In the genomic region with DNA sequence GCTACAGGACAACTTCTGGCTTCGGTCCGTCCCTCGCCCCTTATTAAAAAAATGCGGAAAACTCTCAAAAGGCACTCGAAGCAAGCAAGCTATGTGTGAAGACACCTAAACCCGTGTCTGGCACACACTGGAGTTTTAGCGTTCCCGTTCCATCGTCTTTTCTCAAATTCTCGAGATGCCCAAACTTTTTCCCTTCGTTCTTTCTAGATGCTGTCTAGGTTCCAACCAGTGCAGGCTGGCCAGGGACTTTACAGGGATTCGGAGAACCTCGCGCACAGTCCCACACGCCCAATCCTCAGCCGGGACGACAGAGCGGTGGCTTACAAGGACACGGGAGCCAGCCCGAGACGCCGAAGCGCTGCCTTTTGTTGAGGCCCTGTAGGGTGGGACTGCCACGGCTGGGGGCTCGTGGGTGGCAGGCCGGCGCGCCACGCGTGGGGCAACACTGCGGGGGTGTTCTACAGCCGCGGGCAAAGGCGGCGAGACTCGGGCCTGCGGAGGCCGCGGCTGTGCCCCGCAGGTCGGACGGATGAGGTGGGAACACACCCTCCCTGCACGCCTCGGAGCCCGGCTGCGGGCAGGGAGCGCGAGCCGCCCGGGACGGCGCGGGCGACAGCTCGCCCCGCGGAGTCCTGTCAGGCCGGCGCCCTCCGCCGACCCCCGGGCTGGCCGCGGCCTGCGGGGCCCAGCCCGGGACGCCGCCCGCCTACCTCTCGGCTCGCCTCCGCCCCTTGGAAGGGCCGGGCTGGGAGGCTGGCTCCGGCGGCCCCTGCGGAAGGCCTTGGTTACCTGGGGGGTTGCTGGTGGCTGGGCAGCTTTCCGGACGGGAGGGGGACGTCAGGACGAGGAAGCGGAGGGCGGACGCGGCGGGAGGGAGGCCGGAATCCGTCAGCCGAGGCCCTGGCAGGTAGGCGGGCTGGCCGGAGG, we compare ENCODE assay signal across 8 mouse cellular contexts. TPM values are rescaled to one million over a fixed set of nuclear protein-coding genes. Genes with fewer than 3 reads are reported as not detected.
DNase-seq lines count a peak whose midpoint lies in the region; ATAC-seq and TF ChIP-seq lines count a peak whose summit lies in the region.

No protein-coding gene starts in this region.

- ATAC-seq in CD4-positive, CD25-positive, alpha-beta regulatory T cell, adult 4 months, result peak; percentile 57
- peak; percentile 85 for ATAC-seq in embryonic facial prominence, embryonic 13.5 days (ENCODE audit: insufficient number of reproducible peaks, insufficient read depth, low FRiP score, low TSS enrichment, low read depth)
- ATAC-seq in heart, embryonic 13.5 days (ENCODE audit: extremely low read depth, insufficient number of reproducible peaks, low FRiP score, low TSS enrichment), result peak; percentile 72
- peak; percentile 80 for ATAC-seq in kidney, postnatal 0 days (replicated peaks; ENCODE audit: low FRiP score, low read depth)
- peak; percentile 72 for ATAC-seq in liver, postnatal 0 days
- ATAC-seq in neural tube, embryonic 15.5 days (ENCODE audit: low FRiP score), result peak; percentile 72

- 0 out of 2 replicates have a peak, but pooled peaks cover 3% of the 10 kb centered on the region for H3K36me3 ChIP-seq in embryonic facial prominence, embryonic 13.5 days
- H3K36me3 ChIP-seq in heart, embryonic 13.5 days, result peaks cover under 1% of the 10 kb centered on the region; the same call in 1 of the 2 replicates
- H3K36me3 ChIP-seq in kidney, postnatal 0 days (ENCODE audit: insufficient read depth, low read length), result no peaks in the 10 kb centered on the region
- H3K36me3 ChIP-seq in liver, postnatal 0 days (replicated peaks; ENCODE audit: insufficient read depth, low read length), result peaks cover 11% of the 10 kb centered on the region; the same call in 1 of the 2 replicates
- H3K36me3 ChIP-seq in neural tube, embryonic 15.5 days, result no peaks in the 10 kb centered on the region

- no peak for TF ChIP-seq CTCF in kidney, postnatal 0 days (IDR thresholded peaks at IDR 0.05; ENCODE audit: low read depth)
- no peak for TF ChIP-seq CTCF in liver, postnatal 0 days (IDR thresholded peaks at IDR 0.05; ENCODE audit: low read depth)

- peak overlapping the region; percentile 100 for H3K9ac ChIP-seq in embryonic facial prominence, embryonic 13.5 days
- peak overlapping the region; percentile 100 for H3K9ac ChIP-seq in heart, embryonic 13.5 days
- peak overlapping the region; percentile 91 for H3K9ac ChIP-seq in kidney, postnatal 0 days (ENCODE audit: low read depth, low read length)
- peak overlapping the region; percentile 95 for H3K9ac ChIP-seq in liver, postnatal 0 days (replicated peaks)
- H3K9ac ChIP-seq in neural tube, embryonic 15.5 days (replicated peaks), result peak overlapping the region; percentile 98

- under 1% methylated on average over 75 of the region's 90 CpGs for WGBS in embryonic facial prominence, embryonic 13.5 days
- WGBS in heart, embryonic 13.5 days, result under 1% methylated on average over 89 of the region's 90 CpGs
- under 1% methylated on average over 70 of the region's 90 CpGs for WGBS in kidney, postnatal 0 days
- WGBS in liver, postnatal 0 days (ENCODE audit: insufficient replicate concordance), result under 1% methylated on average over 58 of the region's 90 CpGs
- under 1% methylated on average over 83 of the region's 90 CpGs for WGBS in neural tube, embryonic 15.5 days

- H3K27ac ChIP-seq in embryonic facial prominence, embryonic 13.5 days, result peak overlapping the region; percentile 99
- H3K27ac ChIP-seq in heart, embryonic 13.5 days (replicated peaks), result peak overlapping the region; percentile 99
- H3K27ac ChIP-seq in kidney, postnatal 0 days, result peak overlapping the region; percentile 97
- H3K27ac ChIP-seq in liver, postnatal 0 days (ENCODE audit: low read depth), result peak overlapping the region; percentile 97
- H3K27ac ChIP-seq in neural tube, embryonic 15.5 days (replicated peaks), result peak overlapping the region; percentile 98

- no peaks in the 10 kb centered on the region for H3K9me3 ChIP-seq in embryonic facial prominence, embryonic 13.5 days
- H3K9me3 ChIP-seq in heart, embryonic 13.5 days, result no peaks in the 10 kb centered on the region
- H3K9me3 ChIP-seq in kidney, postnatal 0 days (replicated peaks; ENCODE audit: low read length), result no peaks in the 10 kb centered on the region
- H3K9me3 ChIP-seq in liver, postnatal 0 days (ENCODE audit: low read length), result no peaks in the 10 kb centered on the region
- no peaks in the 10 kb centered on the region for H3K9me3 ChIP-seq in neural tube, embryonic 15.5 days (replicated peaks)

- H3K4me3 ChIP-seq in embryonic facial prominence, embryonic 13.5 days, result peak overlapping the region; percentile 100
- peak overlapping the region; percentile 100 for H3K4me3 ChIP-seq in heart, embryonic 13.5 days
- peak overlapping the region; percentile 98 for H3K4me3 ChIP-seq in kidney, postnatal 0 days (replicated peaks; ENCODE audit: low read depth, low read length)
- peak overlapping the region; percentile 84 for H3K4me3 ChIP-seq in liver, postnatal 0 days (ENCODE audit: low read depth, low read length)
- H3K4me3 ChIP-seq in neural tube, embryonic 15.5 days (replicated peaks), result peak overlapping the region; percentile 99

- no peaks in the 10 kb centered on the region for H3K27me3 ChIP-seq in embryonic facial prominence, embryonic 13.5 days
- no peaks in the 10 kb centered on the region for H3K27me3 ChIP-seq in heart, embryonic 13.5 days (replicated peaks)
- H3K27me3 ChIP-seq in kidney, postnatal 0 days (ENCODE audit: insufficient read depth, low read length), result no peaks in the 10 kb centered on the region
- no peaks in the 10 kb centered on the region for H3K27me3 ChIP-seq in liver, postnatal 0 days (ENCODE audit: insufficient read depth, low read length)
- no peaks in the 10 kb centered on the region for H3K27me3 ChIP-seq in neural tube, embryonic 15.5 days (replicated peaks)

- DNase-seq in adrenal gland, adult 8-10 months, result peak; percentile 53
- peak; percentile 46 for DNase-seq in kidney, postnatal 0 days (ENCODE audit: low spot score)
- peak; percentile 61 for DNase-seq in liver, postnatal 0 days
- peak; percentile 54 for DNase-seq in thymus, postnatal 25 days

- H3K4me1 ChIP-seq in embryonic facial prominence, embryonic 13.5 days, result peaks cover 14% of the 10 kb centered on the region
- H3K4me1 ChIP-seq in heart, embryonic 13.5 days, result peaks cover 38% of the 10 kb centered on the region
- peaks cover 5% of the 10 kb centered on the region; the same call in 1 of the 2 replicates for H3K4me1 ChIP-seq in kidney, postnatal 0 days (replicated peaks; ENCODE audit: insufficient read depth, low read length)
- H3K4me1 ChIP-seq in liver, postnatal 0 days (ENCODE audit: insufficient read depth), result peaks cover 8% of the 10 kb centered on the region; the same call in 1 of the 2 replicates
- peaks cover 28% of the 10 kb centered on the region for H3K4me1 ChIP-seq in neural tube, embryonic 15.5 days

- TF ChIP-seq EP300 in liver, postnatal 0 days (IDR thresholded peaks at IDR 0.05; ENCODE audit: low read depth), result no peak

- H3K4me2 ChIP-seq in embryonic facial prominence, embryonic 13.5 days, result peak overlapping the region; percentile 89
- H3K4me2 ChIP-seq in heart, embryonic 13.5 days, result peak overlapping the region; percentile 76
- H3K4me2 ChIP-seq in kidney, postnatal 0 days (ENCODE audit: low read length), result peak overlapping the region; percentile 76
- peak overlapping the region; percentile 85 for H3K4me2 ChIP-seq in liver, postnatal 0 days (ENCODE audit: low read depth, low read length)
- peak overlapping the region; percentile 80 for H3K4me2 ChIP-seq in neural tube, embryonic 15.5 days

RNA-seq across cellular contexts. Expression of gene Rab14, which starts 0.7 kb away (rescaled TPM):
- 100 to 1,000 TPM in 1 of 2 experiments, 10 to 100 TPM in 1; 86.1 to 124 TPM for polyA plus RNA-seq in CD4-positive, CD25-positive, alpha-beta regulatory T cell, adult 4 months (2017; shearing (Covaris generic))
- 100 to 1,000 TPM; 212 to 225 (median 218) TPM for total RNA-seq in adrenal gland, adult 8-10 months (2022)
- polyA plus RNA-seq in embryonic facial prominence, embryonic 13.5 days (2015; fragmentation: Nextera tagmentation; extraction: Ambion mirVana), result 354 and 366 TPM in 2 replicates
- polyA plus RNA-seq in heart, embryonic 13.5 days (2015; fragmentation: Nextera tagmentation; extraction: Ambion mirVana), result 228 and 262 TPM in 2 replicates
- 429 and 454 TPM in 2 replicates for polyA plus RNA-seq in kidney, postnatal 0 days (2015; fragmentation: Nextera tagmentation; extraction: Ambion mirVana)
- polyA plus RNA-seq in liver, postnatal 0 days (2015; fragmentation: Nextera tagmentation; extraction: Ambion mirVana), result 208 and 217 TPM in 2 replicates
- polyA plus RNA-seq in neural tube, embryonic 15.5 days (2015; fragmentation: Nextera tagmentation; extraction: Ambion mirVana), result 421 and 449 TPM in 2 replicates

RNA-seq across cellular contexts. Expression of gene Gsn, which starts 55.9 kb away (rescaled TPM):
- polyA plus RNA-seq in CD4-positive, CD25-positive, alpha-beta regulatory T cell, adult 4 months (2017; shearing (Covaris generic)), result 10 to 100 TPM; 27.3 to 33.1 TPM
- total RNA-seq in adrenal gland, adult 8-10 months (2022), result 100 to 1,000 TPM; 331 to 556 (median 419) TPM
- polyA plus RNA-seq in embryonic facial prominence, embryonic 13.5 days (2015; fragmentation: Nextera tagmentation; extraction: Ambion mirVana), result 176 and 188 TPM in 2 replicates
- polyA plus RNA-seq in heart, embryonic 13.5 days (2015; fragmentation: Nextera tagmentation; extraction: Ambion mirVana), result 205 and 215 TPM in 2 replicates
- 158 and 159 TPM in 2 replicates for polyA plus RNA-seq in kidney, postnatal 0 days (2015; fragmentation: Nextera tagmentation; extraction: Ambion mirVana)
- polyA plus RNA-seq in liver, postnatal 0 days (2015; fragmentation: Nextera tagmentation; extraction: Ambion mirVana), result 56.1 and 59.7 TPM in 2 replicates
- 38.4 and 59.2 TPM in 2 replicates for polyA plus RNA-seq in neural tube, embryonic 15.5 days (2015; fragmentation: Nextera tagmentation; extraction: Ambion mirVana)

Comparison
In these comparisons a context has a peak if more than half of its experiments do, and no peak if none do; other contexts are left out.
1. Peak in every context shown above with its lines: DNase-seq, ATAC-seq, H3K4me3 ChIP-seq and H3K27ac ChIP-seq.